Mouse (Mus musculus): ENCODE data around the gene Lcp1. TPM values are rescaled to one million over a fixed set of nuclear protein-coding genes. Genes with fewer than 3 reads are reported as not detected.

Gene Lcp1
- polyA plus RNA-seq, 1 experiment from 2014 or later: 0.40 TPM

DNA sequence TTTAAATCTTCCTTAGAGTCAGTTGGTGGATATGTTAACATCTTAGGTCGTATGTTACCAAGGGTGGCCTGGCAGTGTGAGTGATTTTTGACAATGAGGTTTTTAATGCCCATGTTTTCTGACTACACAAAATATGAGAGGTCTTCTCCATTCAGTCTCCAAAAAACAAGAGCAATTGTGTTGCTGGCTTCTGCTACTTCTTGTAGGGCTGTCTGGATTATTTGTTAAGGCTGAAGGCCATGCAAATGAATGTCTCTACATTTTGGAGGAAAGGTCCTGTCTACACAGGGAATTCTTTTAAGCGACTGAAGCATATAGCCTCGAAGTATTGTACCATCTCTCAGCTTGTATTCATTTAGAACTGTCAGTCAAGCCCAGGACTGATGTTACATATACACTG is 46.5 kb downstream of the Lcp1 start:
- no peak for TF ChIP-seq CTCF (IDR thresholded peaks at IDR 0.05)
- DNase-seq (ENCODE audit: low read depth, low spot score) (no peak), ATAC-seq (no peak)
- CTCF ChIA-PET: no interaction called here
- in situ Hi-C loops (cut with MboI; ENCODE audit: low pct_unique_long_range_greater_than_20kb): no loop called here
- POLR2A ChIA-PET: no interaction called here
- H3K27me3 ChIP-seq: peaks cover 13% of the 10 kb centered on the region

DNA sequence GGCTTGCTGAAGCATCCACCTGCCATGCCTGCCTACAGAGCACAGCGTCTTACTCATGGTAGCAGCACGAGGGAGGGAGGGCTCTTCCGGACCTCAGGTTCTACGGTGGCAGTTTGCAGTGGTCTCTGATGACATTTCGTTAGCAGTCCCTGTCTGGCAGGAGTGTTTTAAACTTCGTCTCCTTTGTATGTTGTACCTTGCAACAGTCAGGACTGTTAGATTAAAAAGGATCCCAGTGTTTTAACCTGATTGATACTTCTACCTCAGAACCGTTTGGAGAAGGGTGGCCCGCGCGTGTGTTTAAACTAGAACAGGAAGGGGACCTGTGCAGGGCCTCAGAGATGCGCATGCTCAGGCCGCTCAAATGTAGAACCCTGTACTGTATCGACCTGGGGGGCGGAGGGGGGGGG is 47.5 kb downstream of the Lcp1 start:
- no peak for TF ChIP-seq CTCF (IDR thresholded peaks at IDR 0.05)
- in situ Hi-C loops (cut with MboI; ENCODE audit: low pct_unique_long_range_greater_than_20kb): no loop called here
- no peak for DNase-seq (ENCODE audit: low read depth, low spot score)
- ChIA-PET CTCF (no interaction called here), POLR2A (no interaction called here)
- ATAC-seq: no peak
- H3K27me3 ChIP-seq: peaks cover 16% of the 10 kb centered on the region

DNA sequence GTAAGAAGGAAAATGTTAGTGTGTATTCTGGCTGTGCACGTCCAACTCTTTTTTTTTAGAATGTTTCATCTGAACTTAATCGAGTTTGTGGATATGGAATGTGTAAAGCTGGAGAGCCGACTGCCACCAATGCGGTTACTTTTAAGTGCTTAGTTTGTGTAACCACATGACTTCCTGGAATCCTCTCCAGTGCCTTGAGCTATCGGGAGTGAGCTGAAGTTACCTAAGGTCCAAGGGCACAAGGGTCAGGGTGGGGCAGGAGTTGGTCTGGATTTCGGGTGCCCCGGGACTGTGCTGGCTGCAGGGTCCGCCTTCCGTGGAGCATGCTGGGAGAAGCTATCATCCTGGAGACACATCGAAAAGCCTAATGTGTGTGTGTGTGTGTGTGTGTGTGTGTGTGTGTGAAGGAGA is 47.9 kb downstream of the Lcp1 start:
- TF ChIP-seq CTCF (IDR thresholded peaks at IDR 0.05): no peak
- CTCF ChIA-PET: no interaction called here
- POLR2A ChIA-PET: no interaction called here
- in situ Hi-C loops (cut with MboI; ENCODE audit: low pct_unique_long_range_greater_than_20kb): no loop called here
- ATAC-seq (no peak), DNase-seq (ENCODE audit: low read depth, low spot score) (no peak)
- H3K27me3 ChIP-seq: peaks cover 16% of the 10 kb centered on the region

DNA sequence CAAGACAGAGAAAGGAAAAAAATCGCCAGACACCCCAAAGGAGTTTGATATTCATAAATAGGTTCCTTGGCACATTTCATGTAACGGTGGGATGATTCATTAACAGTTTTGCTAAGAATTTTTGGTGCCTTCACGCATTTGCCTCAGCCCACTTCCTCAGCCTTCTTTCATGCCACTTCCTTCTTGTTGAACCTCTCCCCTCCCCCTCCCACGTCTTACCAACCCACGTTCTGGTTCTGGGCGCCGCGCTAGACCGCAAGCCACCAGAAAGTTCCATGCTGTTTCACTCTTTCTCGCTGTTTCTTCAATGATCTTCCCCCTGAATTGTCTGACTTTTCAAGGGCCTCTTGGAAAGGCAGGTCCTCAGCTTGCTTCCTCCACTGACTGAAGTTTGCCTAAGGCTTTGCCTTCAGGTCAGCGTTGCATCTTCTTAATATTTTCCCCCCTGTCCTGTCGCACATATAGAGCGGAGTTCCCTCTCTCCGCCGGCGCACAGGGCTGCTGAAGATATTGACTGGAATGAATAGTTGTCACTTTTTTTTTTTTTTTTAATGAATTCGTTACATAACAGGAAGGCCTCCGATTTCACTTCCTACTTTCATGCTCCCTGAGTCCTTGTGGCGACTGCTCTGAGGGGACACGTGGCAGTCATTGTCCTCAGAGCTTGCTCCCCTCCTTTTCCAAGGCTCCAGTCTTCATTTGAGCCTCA is 48.5 kb downstream of the Lcp1 start:
- ATAC-seq (no peak), DNase-seq (ENCODE audit: low read depth, low spot score) (no peak)
- ChIA-PET CTCF (no interaction called here), POLR2A (no interaction called here)
- TF ChIP-seq CTCF (IDR thresholded peaks at IDR 0.05): no peak
- peaks cover 16% of the 10 kb centered on the region for H3K27me3 ChIP-seq
- in situ Hi-C loops (cut with MboI; ENCODE audit: low pct_unique_long_range_greater_than_20kb): no loop called here

DNA sequence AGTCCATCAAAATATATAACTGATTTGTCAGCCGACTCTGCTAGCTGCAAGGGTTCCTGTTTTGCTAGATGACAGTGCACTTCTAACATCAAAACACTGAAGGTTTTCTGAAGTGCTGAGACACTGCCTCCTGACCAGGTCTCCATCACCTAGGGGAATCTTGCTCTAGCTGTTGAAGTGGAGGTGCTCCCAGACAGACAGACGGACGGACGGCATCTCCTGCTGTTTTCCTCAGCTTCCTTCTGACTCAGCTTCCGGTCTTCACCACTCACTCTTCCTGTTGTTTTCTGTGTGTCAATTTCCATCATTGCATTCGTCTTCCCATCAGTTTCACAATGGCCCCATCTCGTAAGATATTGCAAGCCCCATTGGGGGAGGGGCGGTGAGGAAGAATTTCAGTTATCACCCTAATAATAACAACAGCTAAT is 49.7 kb downstream of the Lcp1 start:
- POLR2A ChIA-PET: no interaction called here
- H3K27me3 ChIP-seq: peaks cover 16% of the 10 kb centered on the region
- ATAC-seq: no peak
- CTCF ChIA-PET: interaction anchor here (0.8 kb wide), 1 partner anchor 17 kb away, joined by 3 read pairs; no protein-coding TSS in a partner anchor
- no peak for TF ChIP-seq CTCF (IDR thresholded peaks at IDR 0.05)
- in situ Hi-C loops (cut with MboI; ENCODE audit: low pct_unique_long_range_greater_than_20kb): no loop called here
- DNase-seq (ENCODE audit: low read depth, low spot score): no peak

DNA sequence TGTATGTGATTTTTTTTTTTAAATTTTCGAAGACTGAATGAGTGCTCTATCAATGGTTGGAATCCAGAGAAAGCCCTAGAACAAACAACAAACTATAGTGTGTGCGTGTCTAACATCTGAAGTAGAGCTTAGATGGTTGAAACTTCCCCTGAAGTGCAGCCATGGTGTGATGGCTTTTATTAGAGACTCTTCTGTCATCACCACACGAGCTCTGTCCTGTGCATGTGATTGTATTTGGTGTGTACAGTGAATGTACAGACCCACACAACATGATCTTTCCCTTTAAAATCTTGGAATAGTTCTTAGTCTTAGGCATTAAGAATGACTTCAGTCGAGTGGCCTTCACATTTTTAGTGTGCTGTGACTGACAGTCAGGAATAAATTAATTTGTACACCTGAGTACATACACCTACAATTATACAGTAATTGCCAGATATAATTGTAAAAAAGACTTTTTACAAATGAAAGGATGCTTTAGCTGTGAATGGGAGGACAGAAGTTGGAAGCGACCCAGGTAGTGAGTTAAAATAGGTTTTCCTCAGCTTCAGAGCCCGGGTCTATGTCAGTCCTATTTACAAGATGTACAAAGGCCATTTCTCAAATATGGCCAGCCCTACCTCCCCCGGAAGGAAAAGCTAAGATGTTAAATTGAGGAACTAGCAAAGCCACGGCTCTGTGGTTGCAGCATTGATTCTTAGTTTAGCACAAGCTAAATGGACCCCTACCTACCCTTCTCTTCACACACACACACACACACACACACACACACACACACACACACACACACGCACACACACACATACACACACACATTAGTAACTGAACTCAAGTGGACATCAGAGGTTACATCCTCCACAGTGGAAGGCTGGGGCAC is 50.4 kb downstream of the Lcp1 start:
- POLR2A ChIA-PET: no interaction called here
- no peak for TF ChIP-seq CTCF (IDR thresholded peaks at IDR 0.05)
- in situ Hi-C loops (cut with MboI; ENCODE audit: low pct_unique_long_range_greater_than_20kb): no loop called here
- DNase-seq (ENCODE audit: low read depth, low spot score) (no peak), ATAC-seq (no peak)
- peaks cover 13% of the 10 kb centered on the region for H3K27me3 ChIP-seq
- CTCF ChIA-PET: interaction anchor here (1.3 kb wide), 1 partner anchor 11 kb away, joined by 3 read pairs; no protein-coding TSS in a partner anchor

DNA sequence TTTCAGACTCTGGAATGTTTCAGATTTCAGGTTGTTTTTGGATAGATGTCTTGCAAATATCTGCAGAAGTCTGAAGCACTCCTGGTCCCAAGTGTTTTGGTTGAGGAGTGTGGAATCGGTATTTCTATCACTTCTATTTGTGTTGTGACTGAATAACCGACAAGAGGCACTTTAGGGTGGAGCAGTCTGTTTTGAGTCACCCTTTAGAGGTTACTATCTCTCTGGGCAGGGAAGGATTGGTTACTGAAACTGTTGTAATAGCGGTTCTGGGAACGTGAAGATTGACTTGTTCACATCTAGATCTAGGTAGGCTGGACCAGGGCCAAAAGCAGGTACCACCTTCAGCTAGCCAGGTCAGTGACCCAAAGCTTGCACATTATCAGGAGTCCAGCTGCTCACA is 51.5 kb downstream of the Lcp1 start:
- ATAC-seq (no peak), DNase-seq (ENCODE audit: low read depth, low spot score) (no peak)
- in situ Hi-C loops (cut with MboI; ENCODE audit: low pct_unique_long_range_greater_than_20kb): no loop called here
- ChIA-PET CTCF (interaction anchor here (1.3 kb wide), 1 partner anchor 10 kb away, joined by 3 read pairs; no protein-coding TSS in a partner anchor), POLR2A (no interaction called here)
- peaks cover 9% of the 10 kb centered on the region for H3K27me3 ChIP-seq
- TF ChIP-seq CTCF (IDR thresholded peaks at IDR 0.05): no peak

DNA sequence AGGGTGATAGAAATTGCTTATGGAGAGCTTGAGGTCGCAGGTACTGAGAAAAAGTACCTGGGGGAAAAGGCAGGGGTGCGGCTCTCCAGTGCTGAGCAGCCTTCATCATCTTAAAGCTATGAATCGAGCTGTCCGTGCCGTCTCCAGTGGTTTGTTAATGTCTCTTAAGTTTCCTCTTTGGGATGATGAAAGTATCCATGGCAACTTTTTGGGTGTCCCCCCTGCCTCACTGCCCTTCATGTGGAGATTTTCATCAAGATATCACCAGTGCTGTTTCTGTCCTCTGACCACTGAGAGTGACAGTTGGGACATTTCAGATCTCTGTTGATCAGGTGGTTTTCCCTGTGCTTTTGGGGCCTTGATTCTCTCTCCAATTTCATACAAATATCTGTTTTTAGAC is 51.9 kb downstream of the Lcp1 start:
- TF ChIP-seq CTCF (IDR thresholded peaks at IDR 0.05): no peak
- ATAC-seq (no peak), DNase-seq (ENCODE audit: low read depth, low spot score) (no peak)
- POLR2A ChIA-PET: no interaction called here
- in situ Hi-C loops (cut with MboI; ENCODE audit: low pct_unique_long_range_greater_than_20kb): no loop called here
- CTCF ChIA-PET: no interaction called here
- peaks cover 9% of the 10 kb centered on the region for H3K27me3 ChIP-seq

DNA sequence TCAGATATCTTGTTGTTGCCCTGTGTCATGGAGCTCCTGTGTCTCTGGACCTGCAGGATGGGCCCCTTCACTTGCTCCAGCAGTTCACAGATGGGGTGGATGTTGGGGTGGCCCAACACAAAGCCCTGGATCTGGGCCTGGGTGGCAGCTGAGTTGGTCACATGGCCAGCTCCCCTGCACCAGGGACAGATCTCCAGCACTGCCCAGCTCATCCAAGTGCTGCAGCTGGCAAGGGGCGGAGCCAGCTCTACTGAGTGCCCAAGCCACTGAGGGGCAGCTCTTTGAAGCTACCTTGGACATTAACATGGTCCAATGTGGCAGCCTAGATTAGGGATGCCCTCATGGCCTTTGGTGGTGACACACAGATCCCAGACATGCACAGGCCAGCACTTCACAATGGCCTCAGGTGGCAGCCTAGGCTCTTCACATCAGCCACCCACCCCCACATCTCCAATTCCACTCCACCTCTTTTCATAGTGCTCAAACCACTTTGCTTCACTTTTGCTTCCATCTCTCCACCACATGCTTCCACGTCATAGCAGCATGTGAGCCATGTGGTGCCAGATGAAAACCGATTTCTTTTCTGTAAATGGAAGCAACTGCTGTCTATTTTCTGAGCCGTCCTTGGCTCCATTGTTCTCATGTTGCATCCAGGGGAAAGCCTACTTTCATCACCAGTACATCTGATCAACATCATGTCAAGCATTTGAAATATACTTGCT is 53.3 kb downstream of the Lcp1 start:
- H3K27me3 ChIP-seq: peaks cover 9% of the 10 kb centered on the region
- DNase-seq (ENCODE audit: low read depth, low spot score): no peak
- in situ Hi-C loops (cut with MboI; ENCODE audit: low pct_unique_long_range_greater_than_20kb): no loop called here
- ChIA-PET POLR2A (no interaction called here), CTCF (no interaction called here)
- no peak for TF ChIP-seq CTCF (IDR thresholded peaks at IDR 0.05)
- no peak for ATAC-seq

DNA sequence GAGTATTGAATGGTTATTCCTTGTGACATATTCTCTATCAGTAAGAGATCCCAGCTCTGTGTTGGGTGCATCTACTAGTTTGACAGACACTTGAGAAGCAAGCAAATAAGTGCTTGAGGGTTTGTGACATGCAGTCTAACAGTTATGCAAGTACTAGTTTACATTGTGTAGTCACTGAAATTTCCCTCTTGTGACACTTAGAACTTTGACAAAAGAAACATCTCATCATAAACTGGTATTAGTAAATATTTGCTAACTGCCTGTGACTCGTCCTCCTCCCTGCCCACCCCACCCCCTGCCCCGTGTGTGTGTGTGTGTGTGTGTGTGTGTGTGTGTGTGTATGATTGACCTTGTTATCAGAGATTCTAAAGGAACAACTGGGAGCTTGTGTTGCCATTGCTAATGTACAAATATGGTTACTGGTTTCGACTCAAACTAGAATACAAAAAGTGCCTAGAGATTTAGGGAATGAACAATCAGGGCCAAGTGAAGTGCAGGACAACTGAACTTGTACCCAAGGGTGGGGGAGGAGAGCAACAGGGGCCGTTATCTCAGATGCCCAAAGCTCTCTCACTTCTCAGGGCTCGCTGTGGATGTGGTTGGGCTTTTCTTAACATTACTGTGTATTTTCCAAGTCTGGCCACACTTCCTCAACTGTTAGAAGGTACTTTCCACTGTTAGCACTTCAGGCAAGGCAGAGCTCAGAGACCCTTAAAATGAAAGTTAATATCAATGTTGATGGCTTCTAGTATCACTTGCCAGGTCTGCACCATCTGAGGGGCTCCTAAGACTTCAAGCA is 55.1 kb downstream of the Lcp1 start:
- in situ Hi-C loops (cut with MboI; ENCODE audit: low pct_unique_long_range_greater_than_20kb): no loop called here
- CTCF ChIA-PET: no interaction called here

More for the DNA sequence above, 55.1 kb downstream of the Lcp1 start:
- DNase-seq (ENCODE audit: low read depth, low spot score) (no peak), ATAC-seq (no peak)
- POLR2A ChIA-PET: no interaction called here
- H3K27me3 ChIP-seq: peaks cover 9% of the 10 kb centered on the region
- no peak for TF ChIP-seq CTCF (IDR thresholded peaks at IDR 0.05)

Data from Patski (cell line).